Mouse (Mus musculus) intestine, embryonic 14.5 days (tissue): ENCODE results near the gene Mlxipl. TPM values are rescaled to one million over a fixed set of nuclear protein-coding genes. Genes with fewer than 3 reads are reported as not detected.

Experiments
- ATAC-seq: fragments of 200-750 bp; cut with Nextera tagmentation; replicated peaks from 2 replicates; pipeline ENCODE4 v1.8.0; 2017; ENCODE audit warnings: low read depth, moderate number of reproducible peaks, moderate TSS enrichment, moderate library complexity; ENCODE audit not compliant: low FRiP score, low TSS enrichment
- DNase-seq: peaks from one replicate; pipeline ENCODE4 v3.0.0-alpha.2; 2018; ENCODE audit warnings: low spot score
- H3K27ac ChIP-seq: fragments of 300-500 bp; sonication (generic); 2 replicates; pipeline ENCODE4 v1.5.1; 2014; ENCODE audit warnings: low read depth, mild to moderate bottlenecking, control low read depth
- H3K27me3 ChIP-seq: fragments of 300-500 bp; sonication (generic); replicated peaks from 2 replicates; pipeline ENCODE4 v1.6.1; 2014; ENCODE audit warnings: low read length, control low read depth; ENCODE audit not compliant: control insufficient read depth, insufficient read depth
- H3K36me3 ChIP-seq: fragments of 300-500 bp; sonication (generic); 2 replicates; pipeline ENCODE4 v1.6.1; 2014; ENCODE audit warnings: low read length, control low read depth; ENCODE audit not compliant: control insufficient read depth, insufficient read depth
- H3K4me1 ChIP-seq: fragments of 300-500 bp; sonication (generic); replicated peaks from 2 replicates; pipeline ENCODE4 v1.6.1; 2014; ENCODE audit warnings: low read length, control low read depth, mixed read lengths; ENCODE audit not compliant: control insufficient read depth, insufficient read depth
- H3K4me2 ChIP-seq: fragments of 300-500 bp; sonication (generic); 2 replicates; pipeline ENCODE4 v1.6.1; 2014; ENCODE audit warnings: low read length
- H3K4me3 ChIP-seq: fragments of 300-500 bp; sonication (generic); 2 replicates; pipeline ENCODE4 v1.5.1; 2014; ENCODE audit warnings: low read depth, low read length, control low read depth, mixed read lengths
- H3K9ac ChIP-seq: fragments of 300-500 bp; sonication (generic); 2 replicates; pipeline ENCODE4 v1.6.1; 2014; ENCODE audit warnings: mild to moderate bottlenecking, low read length
- H3K9me3 ChIP-seq: fragments of 300-500 bp; sonication (generic); 2 replicates; pipeline ENCODE4 v1.6.1; 2016; ENCODE audit warnings: low read length, control low read depth; ENCODE audit not compliant: control insufficient read depth
- WGBS: fragments of 180-500 bp; shearing (Covaris S2); extraction: QIAGEN DNeasy Blood & Tissue Kit; methylation state at CpG from one replicate; pipeline ENCODE4 v1.1.7; 2014; 5-methylcytosine and 5-hydroxymethylcytosine counted together
- polyA plus RNA-seq: library from polyadenylated mRNA; unstranded; fragments of >200 nt; fragmentation: Nextera tagmentation; extraction: Ambion mirVana; gene quantifications from 2 replicates; pipeline ENCODE4 v1.2.1, GENCODE M21; 2014

Gene Mlxipl
- polyA plus RNA-seq, 1 experiment from 2014 or later, result 6.4 TPM

GRCm38 (mm10) chr5:135175086-135175485, 85.4 kb downstream of the Mlxipl start:
- ATAC-seq, result no peak
- no peak overlapping the region for H3K4me3 ChIP-seq
- no peaks in the 10 kb centered on the region for H3K9me3 ChIP-seq
- H3K4me1 ChIP-seq, result no peaks in the 10 kb centered on the region
- H3K4me2 ChIP-seq, result no peak overlapping the region
- no peaks in the 10 kb centered on the region for H3K27me3 ChIP-seq
- DNase-seq, result no peak
- no peak overlapping the region for H3K27ac ChIP-seq
- no peak overlapping the region for H3K9ac ChIP-seq
- H3K36me3 ChIP-seq, result peaks cover 89% of the 10 kb centered on the region

DNA sequence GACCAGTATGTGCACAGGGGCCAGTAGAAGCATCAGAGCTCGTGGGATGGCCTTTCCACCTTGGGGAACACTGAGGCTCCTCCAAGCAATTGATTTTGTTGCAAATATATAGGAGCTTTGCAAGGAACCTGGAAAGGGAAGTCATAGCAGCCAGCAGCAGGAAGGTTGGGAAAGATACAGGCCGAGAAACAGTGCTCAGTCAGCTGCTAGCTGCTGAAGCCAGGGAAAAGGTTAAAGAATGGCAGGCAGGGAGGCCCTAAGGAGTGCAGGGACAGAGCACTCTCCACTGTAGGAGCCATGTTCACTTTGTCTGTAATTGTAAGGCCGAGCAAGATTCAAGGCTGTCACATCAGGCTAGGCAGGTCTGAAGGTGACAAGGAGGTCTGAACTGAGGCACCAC, 88.8 kb downstream of the Mlxipl start:
- Histone ChIP-seq H3K9ac (no peak overlapping the region), H3K36me3 (peaks cover 81% of the 10 kb centered on the region), H3K27ac (no peak overlapping the region), H3K4me1 (no peaks in the 10 kb centered on the region), H3K27me3 (no peaks in the 10 kb centered on the region), H3K9me3 (no peaks in the 10 kb centered on the region), H3K4me2 (no peak overlapping the region), H3K4me3 (no peak overlapping the region)
- ATAC-seq, result no peak
- no peak for DNase-seq
- WGBS, result 75% methylated on average over 3 of the region's 3 CpGs

DNA sequence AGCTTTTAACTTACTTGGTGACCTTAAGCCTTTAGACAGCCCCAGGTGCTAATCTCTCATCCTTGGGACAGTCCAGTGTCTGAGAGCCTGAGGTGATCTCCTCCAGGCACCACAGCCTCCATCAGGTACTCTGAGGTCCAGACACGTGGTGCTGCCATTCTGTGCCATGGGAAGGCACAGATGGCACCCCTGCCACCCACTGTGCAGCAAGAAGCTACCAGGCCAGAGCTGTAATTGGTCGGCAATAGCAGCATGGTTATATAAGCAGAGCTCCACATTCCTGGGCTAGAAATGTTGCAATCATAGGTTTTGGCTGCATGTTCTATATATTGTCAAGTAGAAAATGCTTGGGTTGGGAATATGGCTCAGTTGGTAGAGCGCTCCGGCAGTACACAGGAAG, 89.3 kb downstream of the Mlxipl start:
- Histone ChIP-seq H3K4me3 (no peak overlapping the region), H3K27me3 (no peaks in the 10 kb centered on the region), H3K9ac (no peak overlapping the region), H3K4me2 (no peak overlapping the region), H3K9me3 (no peaks in the 10 kb centered on the region), H3K27ac (no peak overlapping the region), H3K36me3 (peaks cover 76% of the 10 kb centered on the region), H3K4me1 (no peaks in the 10 kb centered on the region)
- ATAC-seq (no peak), DNase-seq (no peak)
- WGBS, result 92% methylated on average over 4 of the region's 4 CpGs

DNA sequence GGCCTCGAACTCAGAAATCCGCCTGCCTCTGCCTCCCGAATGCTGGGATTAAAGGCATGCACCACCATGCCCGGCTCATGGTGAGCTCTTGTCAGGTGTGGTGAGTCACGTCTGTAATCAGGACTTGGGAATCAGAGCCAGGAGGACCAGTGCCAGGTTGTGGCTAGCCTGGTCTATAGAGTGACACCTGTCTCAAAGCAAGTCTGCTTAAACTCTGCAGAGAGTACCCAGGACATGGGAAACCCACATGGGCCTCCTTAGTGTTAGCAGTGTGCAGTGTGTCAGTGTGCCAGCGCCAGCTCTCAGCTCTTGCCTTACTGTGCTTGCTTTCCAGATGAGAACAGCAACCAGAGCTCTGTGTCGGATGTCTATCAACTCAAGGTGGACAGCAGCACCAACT, 89.9 kb downstream of the Mlxipl start:
- Histone ChIP-seq H3K27ac (no peak overlapping the region), H3K4me1 (no peaks in the 10 kb centered on the region), H3K9me3 (0 out of 2 replicates have a peak, but pooled peaks cover 2% of the 10 kb centered on the region), H3K36me3 (peaks cover 71% of the 10 kb centered on the region), H3K4me2 (no peak overlapping the region), H3K27me3 (no peaks in the 10 kb centered on the region), H3K9ac (no peak overlapping the region), H3K4me3 (no peak overlapping the region)
- no peak for ATAC-seq
- 95% methylated on average over 6 of the region's 7 CpGs for WGBS
- DNase-seq, result no peak

DNA sequence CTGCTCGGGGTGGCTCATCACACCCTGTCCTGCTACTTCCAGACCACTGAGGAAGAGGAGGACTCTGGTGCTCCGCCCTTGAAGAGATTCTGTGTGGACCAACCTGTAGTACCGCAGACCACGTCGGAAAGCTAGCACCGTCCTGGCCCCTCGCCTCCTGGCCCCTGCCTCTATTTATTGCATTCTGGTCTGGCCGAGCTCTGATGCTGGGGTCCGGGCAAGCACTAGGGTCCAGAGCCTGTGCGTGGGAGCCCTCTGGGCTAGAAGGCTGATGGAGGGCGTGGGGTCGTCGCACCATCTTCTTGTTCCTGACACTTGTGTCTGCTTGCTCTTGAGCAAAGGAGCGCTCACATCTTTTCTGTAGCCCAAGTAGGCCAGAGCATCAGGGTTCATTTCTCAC, 91.1 kb downstream of the Mlxipl start:
- Histone ChIP-seq H3K27ac (no peak overlapping the region), H3K9me3 (0 out of 2 replicates have a peak, but pooled peaks cover 5% of the 10 kb centered on the region), H3K9ac (no peak overlapping the region), H3K4me2 (no peak overlapping the region), H3K36me3 (peaks cover 64% of the 10 kb centered on the region), H3K4me3 (no peak overlapping the region), H3K4me1 (no peaks in the 10 kb centered on the region), H3K27me3 (no peaks in the 10 kb centered on the region)
- ATAC-seq (no peak), DNase-seq (no peak)
- 95% methylated on average over 14 of the region's 14 CpGs for WGBS

- Histone ChIP-seq H3K9ac (no peak overlapping the region), H3K36me3 (peaks cover 56% of the 10 kb centered on the region), H3K27ac (no peak overlapping the region), H3K4me2 (no peak overlapping the region), H3K27me3 (no peaks in the 10 kb centered on the region), H3K4me1 (no peaks in the 10 kb centered on the region), H3K4me3 (no peak overlapping the region), H3K9me3 (0 out of 2 replicates have a peak, but pooled peaks cover 5% of the 10 kb centered on the region)
- 87% methylated on average over 6 of the region's 6 CpGs for WGBS
- ATAC-seq (no peak), DNase-seq (no peak)
These were observed 92.1 kb downstream of the Mlxipl start for GRCm38 (mm10) chr5:135181776-135182175.

DNA sequence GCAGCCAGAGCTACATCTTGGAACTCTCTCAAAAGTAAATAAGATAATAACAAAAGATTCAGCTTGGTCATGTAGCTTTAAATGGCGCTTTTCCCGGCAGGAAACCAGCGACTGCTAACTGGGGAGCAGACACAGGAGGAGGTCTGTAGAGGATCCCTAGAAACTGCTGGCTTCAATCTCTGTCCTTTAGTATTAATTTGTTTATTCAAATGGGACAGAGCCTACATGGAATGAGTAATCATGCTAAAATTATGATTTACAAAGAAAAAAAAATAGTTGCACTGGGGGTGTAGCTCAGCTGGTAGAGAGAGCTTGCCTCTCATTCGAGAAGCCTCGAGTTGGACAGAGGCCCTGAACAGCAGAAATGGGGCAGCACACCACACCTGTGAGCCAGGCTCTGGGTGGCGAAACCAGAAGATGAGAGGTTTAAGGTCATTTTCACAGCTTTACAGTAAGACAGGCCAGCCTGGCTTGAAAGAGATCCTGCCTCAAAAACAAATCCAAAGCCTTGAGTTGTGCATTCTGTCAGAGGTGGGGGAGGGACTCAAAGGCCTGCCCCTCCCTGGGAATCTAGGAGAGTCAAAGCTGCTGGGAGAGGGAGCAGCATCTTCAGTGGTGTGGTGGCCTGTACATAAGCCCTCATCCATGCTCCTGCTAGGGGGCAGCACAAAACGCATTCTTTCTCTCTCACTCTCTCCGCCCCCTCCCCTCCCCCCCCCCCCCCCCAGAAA, 93.6 kb downstream of the Mlxipl start:
- no peak overlapping the region for H3K9ac ChIP-seq
- no peak overlapping the region for H3K4me2 ChIP-seq
- no peak overlapping the region for H3K4me3 ChIP-seq
- H3K27ac ChIP-seq, result peak overlapping the region; percentile 44; the same call in 1 of the 2 replicates
- H3K27me3 ChIP-seq, result no peaks in the 10 kb centered on the region
- no peak for ATAC-seq
- 0 out of 2 replicates have a peak, but pooled peaks cover 5% of the 10 kb centered on the region for H3K9me3 ChIP-seq
- H3K4me1 ChIP-seq, result no peaks in the 10 kb centered on the region
- 47% methylated on average over 8 of the region's 8 CpGs for WGBS
- peaks cover 41% of the 10 kb centered on the region for H3K36me3 ChIP-seq
- DNase-seq, result no peak

DNA sequence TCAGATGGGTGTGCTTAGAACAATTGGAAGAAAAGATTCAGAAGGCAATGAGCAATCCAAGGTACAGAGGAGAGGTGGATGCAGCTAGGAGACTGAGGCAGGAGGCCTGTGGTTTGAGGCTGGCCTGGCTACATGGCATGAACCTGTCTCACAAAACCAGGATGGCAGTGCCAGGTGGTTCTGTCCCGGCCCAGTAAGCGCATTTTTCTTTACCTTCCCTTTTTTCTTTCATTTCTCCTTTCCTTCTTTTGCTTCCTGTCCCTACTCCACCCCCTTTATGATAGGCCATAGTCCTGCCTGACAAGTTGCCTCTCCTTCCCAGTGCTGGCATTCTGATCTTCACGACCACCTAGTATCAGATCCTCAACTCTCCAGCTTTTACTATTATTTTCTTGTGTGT, 95.3 kb downstream of the Mlxipl start:
- Histone ChIP-seq H3K4me3 (no peak overlapping the region), H3K9ac (no peak overlapping the region), H3K4me2 (no peak overlapping the region), H3K4me1 (peaks cover 14% of the 10 kb centered on the region), H3K27ac (no peak overlapping the region), H3K9me3 (0 out of 2 replicates have a peak, but pooled peaks cover 5% of the 10 kb centered on the region), H3K36me3 (peaks cover 28% of the 10 kb centered on the region), H3K27me3 (no peaks in the 10 kb centered on the region)
- ATAC-seq (no peak), DNase-seq (no peak)
- WGBS, result 97% methylated on average over 3 of the region's 3 CpGs

- WGBS, result 31% methylated on average over 3 of the region's 3 CpGs
- no peak for DNase-seq
These were observed 95.9 kb downstream of the Mlxipl start for GRCm38 (mm10) chr5:135185596-135185995.

More at GRCm38 (mm10) chr5:135185596-135185995, 95.9 kb downstream of the Mlxipl start:
- Histone ChIP-seq H3K36me3 (peaks cover 26% of the 10 kb centered on the region), H3K27me3 (no peaks in the 10 kb centered on the region), H3K4me2 (no peak overlapping the region), H3K9ac (no peak overlapping the region), H3K9me3 (0 out of 2 replicates have a peak, but pooled peaks cover 5% of the 10 kb centered on the region), H3K4me1 (peaks cover 16% of the 10 kb centered on the region), H3K4me3 (no peak overlapping the region), H3K27ac (no peak overlapping the region)
- ATAC-seq, result no peak
